Mouse (Mus musculus): ENCODE measurements at regions not wholly inside any gene's neighbourhood (a gene's known extent, or its start where the extent isn't known, plus 50 kb on each side); places are given as distances from the start of the nearest gene placed in this dataset.
"Not testable (repeated sequence)": the region's sequence is repeated elsewhere in the genome, so short reads cannot be mapped to it uniquely, and the experiment has no call there.

DNA sequence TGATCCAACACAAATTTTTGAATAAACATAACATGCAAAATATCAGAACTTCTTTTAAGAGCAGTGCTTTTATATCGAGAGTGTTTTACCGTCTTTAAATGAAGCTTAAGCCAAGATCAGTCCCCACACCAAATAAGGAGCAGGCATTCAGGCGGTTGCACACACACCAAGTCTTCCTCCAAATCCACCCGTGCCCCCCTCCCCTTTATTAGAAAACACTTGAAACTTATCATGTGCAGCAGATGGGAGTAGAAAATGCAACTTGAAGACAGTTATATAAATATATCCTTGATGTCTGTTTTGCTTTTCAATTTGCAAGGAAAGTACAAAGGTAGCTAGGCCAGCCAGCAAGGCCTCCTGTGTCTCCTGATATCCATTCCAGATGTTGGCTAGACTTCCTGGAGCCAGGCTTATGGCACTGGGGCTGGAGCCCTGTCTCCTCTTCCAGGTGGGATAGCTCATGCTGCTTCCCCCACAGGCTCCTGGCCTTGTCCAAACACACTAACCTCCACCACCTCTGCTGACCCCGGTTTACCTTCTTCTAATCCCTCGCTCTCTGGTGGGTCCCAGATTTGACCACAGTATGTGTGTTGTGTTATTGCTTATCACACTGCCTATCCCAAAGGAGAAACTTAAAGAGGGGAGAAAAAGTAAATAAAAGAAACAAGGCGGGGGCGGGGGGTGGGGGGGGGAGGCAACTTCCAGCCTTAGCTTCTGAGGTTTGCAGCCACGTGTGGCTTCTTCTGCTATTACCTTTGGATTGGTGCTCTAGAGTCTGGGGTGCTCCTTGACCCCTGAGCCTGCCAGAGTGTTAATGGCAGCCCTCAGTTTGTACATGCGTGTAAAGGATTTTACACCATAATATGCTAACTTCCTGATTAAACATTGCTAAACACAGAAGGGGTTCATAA, 437.0 kb upstream of the Id2 start:
- no peak for ATAC-seq (replicated peaks; ENCODE audit: low FRiP score, poor library complexity, severe bottlenecking)

DNA sequence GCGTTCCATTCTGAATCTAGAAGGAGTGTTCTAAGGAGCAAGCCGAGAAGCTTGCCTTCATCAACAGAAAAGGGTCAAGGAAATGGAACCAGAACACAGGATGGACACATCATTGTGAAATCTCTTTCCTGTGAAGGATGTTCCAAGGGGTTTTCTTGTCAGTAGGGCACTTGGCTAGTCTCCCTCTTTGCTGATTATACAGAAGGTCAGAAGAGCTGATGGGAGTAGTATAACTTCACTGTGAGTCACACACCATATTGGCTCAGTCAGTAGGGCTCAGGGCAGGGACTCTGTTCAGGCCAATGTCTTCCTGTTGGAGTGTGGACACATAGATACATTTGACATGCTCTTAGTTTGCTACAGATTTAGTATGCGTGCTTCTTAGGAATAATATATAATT, 433.5 kb upstream of the Id2 start:
- ATAC-seq (replicated peaks; ENCODE audit: low FRiP score, poor library complexity, severe bottlenecking): no peak

DNA sequence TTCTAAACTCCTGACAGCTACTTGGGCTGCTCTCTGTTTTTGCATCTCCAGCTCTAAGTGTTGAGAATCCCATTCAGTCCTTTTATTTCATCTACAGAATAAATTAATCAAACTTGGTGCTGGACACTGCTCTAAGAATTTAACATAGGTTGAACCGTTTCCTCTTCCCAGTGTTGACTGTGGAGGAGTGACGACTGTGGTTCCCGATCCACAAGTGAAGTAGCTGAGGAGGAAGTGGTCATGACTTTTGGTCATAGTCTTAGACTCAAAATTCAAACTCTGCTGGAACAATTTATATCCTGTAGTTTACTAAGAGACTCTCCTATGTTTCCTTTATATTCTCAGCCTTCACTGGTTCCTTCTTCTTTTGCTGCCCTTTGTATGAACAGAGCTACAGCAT, 432.6 kb upstream of the Id2 start:
- no peak for ATAC-seq (replicated peaks; ENCODE audit: low FRiP score, poor library complexity, severe bottlenecking)

DNA sequence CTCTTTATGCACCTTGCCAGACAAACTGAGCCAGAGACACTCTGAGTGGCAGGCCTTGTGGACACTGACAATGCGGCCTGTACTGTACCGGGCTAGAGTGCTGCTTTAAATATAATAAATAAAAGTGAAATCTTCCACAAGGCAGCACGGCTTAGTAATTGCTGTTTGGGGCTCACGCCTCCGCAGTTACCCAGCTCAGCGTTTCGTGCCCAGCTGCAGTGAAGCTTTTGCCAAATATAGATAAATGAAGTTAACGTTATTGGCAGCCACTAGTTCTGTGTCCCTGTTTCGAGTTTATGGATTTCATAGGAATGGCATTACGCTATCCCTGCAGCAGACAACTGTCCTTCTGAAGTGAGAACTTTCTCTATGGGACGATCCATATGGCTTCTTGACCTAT, 429.7 kb upstream of the Id2 start:
- no peak for ATAC-seq (replicated peaks; ENCODE audit: low FRiP score, poor library complexity, severe bottlenecking)

DNA sequence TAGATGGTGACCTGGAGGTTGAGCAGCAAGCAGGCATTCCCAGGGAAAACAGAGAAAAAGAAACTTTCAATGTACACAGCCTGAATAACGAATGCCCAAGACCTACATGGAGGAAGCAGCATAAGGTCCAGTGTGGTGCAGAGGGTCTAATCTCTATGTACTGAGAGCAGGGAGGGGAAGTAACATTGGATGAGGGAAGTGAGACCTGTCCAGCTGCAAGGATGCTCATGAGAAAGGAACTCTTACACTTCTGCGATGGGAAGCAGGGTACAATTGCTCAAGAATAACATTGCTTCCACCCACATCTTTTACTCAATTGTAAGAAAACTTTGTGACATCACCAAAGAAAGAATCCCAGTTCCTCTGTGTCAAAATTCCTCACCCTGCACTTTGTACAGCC, 419.8 kb upstream of the Id2 start:
- ATAC-seq (replicated peaks; ENCODE audit: low FRiP score, poor library complexity, severe bottlenecking): no peak

DNA sequence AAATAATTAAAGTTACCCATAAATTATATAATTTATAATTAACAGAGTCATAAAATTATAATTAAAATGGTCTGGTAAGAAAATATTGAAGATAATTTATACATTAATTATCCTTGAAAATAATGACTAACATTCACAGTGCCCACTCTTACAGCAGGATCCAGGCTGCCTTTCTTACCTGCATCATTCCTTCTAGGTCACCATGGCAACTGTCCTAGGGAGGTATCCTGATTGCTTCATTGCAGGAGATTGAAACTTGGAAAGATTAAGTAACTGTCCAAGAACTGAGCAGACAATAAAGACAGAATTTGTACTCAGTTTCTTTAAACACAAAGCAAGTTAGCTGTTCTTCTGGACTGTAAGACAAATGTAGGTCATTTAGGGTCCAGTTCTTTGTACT, 416.7 kb upstream of the Id2 start:
- ATAC-seq (replicated peaks; ENCODE audit: low FRiP score, poor library complexity, severe bottlenecking): no peak

DNA sequence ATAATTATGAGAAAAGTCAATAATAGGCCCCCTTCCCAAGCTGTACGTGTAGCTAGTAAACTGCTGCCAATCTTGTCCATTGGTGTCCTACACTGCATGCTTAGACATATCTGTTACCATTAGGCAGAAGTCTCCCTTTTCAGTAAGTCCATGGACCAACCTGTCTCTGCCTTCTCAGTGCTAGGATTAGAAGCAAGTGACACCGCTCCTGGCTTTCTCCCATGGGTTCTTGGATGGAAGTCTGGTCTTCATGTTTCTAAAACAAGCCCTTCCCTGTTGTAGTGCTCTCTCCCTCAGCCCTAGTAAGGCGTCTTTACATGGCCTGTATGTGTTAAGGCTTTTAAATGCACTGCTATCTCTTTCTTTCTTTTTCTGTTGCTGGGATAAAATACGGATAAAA, 412.7 kb upstream of the Id2 start:
- no peak for ATAC-seq (replicated peaks; ENCODE audit: low FRiP score, poor library complexity, severe bottlenecking)

DNA sequence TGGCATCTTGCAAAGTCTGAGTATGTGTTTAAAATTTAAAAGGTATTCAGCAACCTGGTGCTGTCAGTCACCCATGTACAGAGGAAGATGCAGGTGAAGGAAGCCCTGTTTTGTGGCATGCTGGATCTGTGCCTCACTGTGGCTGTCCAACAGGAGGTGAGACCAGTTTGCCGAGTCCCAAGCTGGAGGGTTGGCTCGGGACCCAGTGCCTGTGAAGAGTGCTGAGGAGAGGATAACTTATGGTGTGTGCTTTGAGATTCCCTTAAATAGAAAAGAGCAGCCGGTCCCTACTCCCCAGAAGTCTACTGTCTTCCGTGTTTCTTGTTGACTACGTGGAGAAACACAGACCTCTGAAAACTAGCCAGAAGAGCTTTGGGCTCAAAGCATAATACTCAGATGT, 396.3 kb upstream of the Id2 start:
- no peak for ATAC-seq (replicated peaks; ENCODE audit: low FRiP score, poor library complexity, severe bottlenecking)

DNA sequence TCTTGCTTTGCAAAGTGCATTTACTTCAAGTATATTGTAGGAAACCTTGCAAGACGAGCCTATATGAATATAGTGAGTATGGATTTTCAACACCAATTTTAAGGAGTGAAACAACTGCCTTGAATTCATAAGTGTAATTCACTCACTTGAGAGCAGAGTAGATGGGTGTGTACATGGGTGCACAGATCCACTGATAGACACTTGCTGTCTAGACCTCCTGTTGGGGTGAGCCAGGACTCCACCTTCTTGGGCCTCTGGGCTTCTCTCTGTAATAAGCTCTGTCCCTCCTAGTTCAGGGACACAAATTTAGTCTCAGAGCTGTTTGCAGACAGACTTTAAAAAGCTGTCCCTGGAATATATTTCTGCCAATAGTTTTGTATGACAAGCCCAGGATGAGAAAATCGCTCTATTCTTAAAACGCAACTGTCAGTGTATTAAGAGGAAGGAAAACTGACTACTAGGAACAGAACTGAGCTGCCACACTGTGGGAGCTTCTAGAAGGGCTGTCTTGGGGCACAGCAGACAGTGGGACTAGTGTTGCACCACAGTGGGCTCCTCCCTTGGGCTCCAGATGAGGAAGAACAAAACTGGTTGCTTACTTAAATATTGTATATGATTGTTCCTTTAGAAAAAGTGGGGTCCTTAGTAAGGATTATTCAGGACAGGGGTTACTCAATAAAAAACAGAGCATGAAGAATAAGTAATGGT, 395.7 kb upstream of the Id2 start:
- ATAC-seq (replicated peaks; ENCODE audit: low FRiP score, poor library complexity, severe bottlenecking): no peak

DNA sequence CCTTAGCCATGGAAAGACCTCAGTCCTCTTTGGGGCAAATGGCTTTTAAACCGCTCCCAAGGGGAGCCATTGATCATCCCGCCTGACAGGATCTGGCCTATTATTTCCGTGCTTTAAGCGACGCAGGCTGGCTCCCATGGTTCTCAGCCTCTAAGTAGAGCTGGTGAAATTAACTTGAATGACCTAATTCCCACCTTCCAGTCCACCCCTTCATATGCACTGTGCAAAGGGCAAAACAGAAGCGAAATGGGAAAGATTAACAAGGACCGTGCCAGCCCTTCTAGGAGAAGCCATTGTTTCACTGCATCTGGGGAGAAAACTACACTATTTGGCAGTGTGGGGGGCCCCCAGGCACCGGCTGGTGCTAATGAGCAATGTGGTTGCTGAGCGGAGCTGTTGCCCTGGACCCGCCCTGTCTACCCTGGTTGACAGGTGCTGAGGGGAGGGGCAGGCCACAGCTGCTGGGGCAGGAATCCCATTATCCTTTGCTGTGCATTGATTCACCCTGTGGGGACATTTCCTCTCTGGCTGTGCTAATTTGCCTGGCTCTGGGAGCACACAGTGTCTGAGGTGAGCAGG, 378.3 kb upstream of the Id2 start:
- ATAC-seq (replicated peaks; ENCODE audit: low FRiP score, poor library complexity, severe bottlenecking): no peak

DNA sequence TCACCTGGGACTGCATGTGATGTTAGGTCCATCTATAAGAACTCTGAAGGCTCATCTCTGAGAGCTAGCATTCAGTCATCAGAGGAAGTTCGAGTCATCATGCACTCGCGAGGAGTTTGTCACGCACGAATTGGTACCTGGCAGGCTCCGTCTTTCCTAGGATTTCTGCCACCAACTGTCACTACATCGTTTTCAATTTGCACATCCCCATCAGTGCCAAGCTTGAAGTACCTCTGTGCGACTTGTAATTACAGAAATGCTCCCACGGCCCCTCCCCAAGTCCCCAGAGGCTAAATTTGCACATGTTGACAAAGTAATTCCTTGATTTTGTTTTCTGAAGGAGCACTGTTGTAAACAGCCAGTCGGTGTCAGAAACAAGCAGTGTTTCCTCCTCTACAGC, 372.2 kb upstream of the Id2 start:
- no peak for ATAC-seq (replicated peaks; ENCODE audit: low FRiP score, poor library complexity, severe bottlenecking)

DNA sequence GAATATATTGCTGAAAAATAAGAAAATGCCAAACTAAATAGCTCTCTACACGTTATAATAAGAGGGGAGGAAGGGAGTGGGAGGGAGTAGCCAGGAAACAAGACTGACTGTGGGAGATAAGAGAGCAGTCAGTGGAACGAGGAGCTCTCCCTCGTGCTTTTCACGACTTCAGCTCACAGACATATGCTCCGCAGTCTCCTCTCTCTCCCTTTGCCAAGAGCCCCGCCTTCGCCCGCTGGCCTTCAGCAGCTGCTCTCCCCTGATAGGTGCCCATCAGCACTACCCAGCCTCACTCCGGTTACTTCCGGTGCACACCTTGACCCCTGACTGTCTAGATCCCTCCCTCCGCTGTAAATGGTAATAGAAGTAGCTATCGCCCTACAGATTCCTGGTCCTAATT, 370.8 kb upstream of the Id2 start:
- peak; percentile 99 for ATAC-seq (replicated peaks; ENCODE audit: low FRiP score, poor library complexity, severe bottlenecking)

DNA sequence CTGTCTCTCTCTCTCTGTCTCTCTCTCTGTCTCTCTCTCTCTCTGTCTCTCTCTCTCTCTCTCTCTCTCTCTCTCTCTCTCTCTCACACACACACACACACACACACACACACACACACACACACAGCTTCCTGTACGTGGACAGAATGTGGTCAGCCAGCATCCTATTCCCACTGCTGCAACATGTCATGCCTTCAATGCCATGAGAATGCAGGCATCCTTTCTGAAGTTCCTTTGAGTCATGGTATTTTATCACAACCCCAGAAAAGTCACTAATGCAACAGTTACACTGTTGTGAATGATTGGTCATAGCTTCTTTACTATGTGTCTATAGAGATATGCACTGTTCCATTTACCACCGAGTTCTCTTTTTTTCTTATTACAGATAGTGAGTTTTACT, 365.8 kb upstream of the Id2 start:
- not testable (repeated sequence) for ATAC-seq (replicated peaks; ENCODE audit: low FRiP score, poor library complexity, severe bottlenecking)

DNA sequence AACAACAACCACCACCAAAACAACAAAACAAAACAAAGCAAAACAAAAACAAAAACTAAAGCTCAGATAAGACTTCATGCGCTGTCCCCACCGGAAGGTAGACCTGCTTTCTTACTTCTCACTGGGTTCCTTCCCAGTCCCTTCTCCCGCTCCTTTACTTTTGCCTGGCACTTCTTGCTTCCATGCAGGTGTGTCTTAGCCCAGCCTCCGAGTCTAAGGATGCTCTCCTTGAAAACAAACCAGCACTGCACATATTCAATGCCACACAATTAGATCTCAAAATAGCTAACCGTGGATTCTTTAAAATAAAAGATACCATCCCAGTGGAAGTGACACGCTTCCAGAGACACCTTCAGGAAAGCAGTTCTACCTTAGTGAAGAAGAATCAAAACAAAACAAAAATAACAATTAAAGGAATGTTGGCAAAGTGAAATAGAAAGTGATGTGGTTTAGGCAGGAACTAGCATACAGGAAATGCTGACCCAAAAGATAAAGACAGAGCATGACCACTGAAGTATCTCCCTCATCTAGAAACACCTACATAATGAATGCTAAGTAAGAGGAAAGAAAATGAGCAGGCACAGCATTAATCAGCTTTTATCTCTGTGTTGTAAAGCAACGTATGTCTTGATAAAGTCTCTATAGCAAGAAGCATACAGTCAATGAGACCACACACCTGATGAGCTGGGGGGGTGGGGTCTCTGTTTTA, 358.5 kb upstream of the Id2 start:
- no peak for ATAC-seq (replicated peaks; ENCODE audit: low FRiP score, poor library complexity, severe bottlenecking)

DNA sequence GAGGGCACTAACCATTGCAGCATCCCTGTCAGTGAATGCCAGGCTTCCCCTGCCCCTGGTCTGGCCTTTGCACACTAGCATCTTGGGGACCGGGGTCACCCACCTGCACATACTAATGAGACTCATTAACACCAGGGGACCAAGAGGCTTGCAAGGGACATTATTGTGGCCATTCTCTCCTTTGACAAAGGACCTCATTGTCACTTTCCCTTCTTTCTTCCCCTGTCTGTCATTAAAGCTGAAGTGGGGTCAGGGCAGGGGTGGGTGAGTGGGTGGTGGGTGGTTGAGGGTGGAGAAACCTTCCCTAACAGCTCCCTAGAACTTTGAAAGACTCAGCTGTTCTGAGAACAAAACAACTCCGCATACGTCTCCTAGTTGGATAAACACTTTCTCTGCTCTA, 356.4 kb upstream of the Id2 start:
- ATAC-seq (replicated peaks; ENCODE audit: low FRiP score, poor library complexity, severe bottlenecking): no peak

DNA sequence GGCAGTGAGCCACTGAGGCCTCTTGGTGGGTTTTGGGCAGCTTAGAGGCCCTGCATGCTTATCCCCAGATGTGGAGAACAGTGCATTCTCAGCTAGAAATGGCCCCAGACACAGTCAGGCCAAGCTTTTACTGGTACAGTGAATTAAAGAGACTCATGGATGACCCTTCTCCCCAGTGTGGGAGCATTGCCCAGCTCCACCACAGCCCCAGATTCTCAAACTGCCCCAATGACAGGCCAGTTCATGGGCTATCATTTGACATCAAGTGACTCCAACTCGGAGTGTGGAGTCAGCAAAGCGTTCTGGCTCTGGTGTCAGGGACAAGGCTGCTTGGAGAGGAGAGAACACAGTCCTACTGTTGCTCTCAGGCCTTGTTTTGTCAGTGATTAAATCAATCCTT, 354.2 kb upstream of the Id2 start:
- ATAC-seq (replicated peaks; ENCODE audit: low FRiP score, poor library complexity, severe bottlenecking): no peak

DNA sequence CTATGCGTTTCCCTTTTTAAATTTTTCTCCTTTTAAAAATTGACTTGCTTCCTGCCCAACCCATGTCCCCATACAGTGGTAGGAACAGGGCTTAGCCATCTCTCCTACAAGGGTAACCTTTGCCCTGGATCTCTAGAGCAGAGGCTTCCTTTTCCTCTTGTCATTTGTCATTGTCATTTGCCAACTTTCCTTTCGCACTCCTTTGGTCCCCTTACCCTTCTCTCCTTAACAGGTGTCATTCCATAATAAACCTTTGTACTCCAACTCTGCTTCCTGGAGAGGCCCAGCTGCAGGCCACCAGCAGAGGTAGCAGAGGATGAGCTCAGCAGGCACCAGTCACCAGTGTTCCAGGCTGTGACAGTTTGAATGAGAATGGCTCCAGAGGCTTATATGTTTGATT, 347.4 kb upstream of the Id2 start:
- ATAC-seq (replicated peaks; ENCODE audit: low FRiP score, poor library complexity, severe bottlenecking): no peak

DNA sequence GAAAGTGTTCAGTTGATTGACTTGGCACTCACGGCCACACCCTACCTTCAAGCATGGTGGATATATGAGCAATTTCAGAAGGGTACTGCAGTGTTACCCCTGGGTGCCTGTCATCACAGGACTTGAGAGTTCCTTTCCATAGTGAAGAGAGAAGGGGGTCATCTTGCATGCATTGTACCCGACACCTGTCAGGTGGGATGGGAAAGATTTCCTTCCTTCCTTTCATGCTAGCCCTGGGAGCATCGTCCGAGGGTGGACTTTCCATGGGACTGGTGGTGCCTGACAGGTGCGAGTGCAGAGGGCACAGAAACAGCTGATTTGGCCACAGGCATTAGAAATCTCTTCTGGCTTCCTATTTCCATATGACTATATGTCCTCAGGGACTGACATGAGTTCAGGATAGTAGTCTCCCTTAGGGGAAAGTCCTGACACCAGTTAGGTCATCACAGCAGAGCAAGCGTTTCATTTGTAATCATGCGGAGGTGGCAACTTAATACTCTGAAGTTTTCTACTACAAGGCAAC, 342.1 kb upstream of the Id2 start:
- ATAC-seq (replicated peaks; ENCODE audit: low FRiP score, poor library complexity, severe bottlenecking): no peak

DNA sequence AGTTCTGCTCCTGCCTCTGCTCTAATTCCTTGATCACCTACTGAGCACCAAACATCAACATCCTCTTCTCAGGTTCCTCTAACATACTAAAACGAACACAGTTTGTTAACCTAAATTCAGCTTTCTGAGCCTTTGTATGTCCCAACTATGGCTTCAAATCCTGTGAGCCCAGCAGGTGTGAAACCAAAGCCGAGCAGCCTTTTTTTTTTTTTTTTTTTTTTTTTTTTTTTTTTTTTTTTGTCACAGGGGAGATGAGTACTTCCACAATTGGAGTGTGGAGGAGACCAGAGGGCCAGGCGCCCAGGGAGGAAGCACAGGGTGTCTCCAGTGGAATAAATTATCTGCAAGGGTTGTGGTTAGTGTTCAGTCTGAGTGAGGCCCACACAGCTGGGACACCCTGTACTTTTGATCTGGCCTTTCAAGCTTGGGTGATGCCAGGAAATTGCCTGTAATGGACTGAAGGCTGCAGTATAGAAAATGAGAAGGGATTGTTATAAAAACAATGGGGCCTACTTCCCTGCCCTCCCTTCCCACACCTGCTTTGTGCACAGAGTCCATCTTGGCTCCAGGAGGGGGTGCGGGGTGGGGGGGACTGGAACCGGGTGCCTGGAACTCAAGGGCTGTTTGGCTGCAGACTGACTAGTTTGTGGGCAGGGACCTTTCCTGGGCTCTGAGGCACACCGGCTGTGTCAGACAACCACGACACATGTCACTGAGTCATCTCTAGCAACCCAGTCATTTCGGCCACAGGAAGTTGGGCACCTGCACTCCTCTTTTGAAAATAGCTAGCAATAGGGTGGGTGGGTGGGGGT, 341.5 kb upstream of the Id2 start:
- ATAC-seq (replicated peaks; ENCODE audit: low FRiP score, poor library complexity, severe bottlenecking): no peak

DNA sequence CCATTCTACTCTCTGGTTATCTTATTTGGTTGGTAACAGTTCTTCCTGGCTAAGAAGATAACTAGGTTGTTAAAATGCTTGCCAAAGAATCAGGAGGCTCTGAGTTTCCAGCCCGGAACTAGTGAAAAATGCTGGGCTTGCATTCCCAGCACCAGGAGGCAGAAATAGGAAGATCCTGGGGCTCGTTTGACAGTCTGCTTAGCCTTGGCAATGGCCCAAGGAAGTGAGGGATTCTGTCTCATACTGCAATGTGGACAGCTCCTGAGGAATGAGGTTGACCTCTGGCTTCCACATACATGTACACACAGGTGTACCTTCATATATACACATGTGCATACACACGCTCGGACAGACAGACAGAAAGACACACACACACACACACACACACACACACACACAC, 340.6 kb upstream of the Id2 start:
- ATAC-seq (replicated peaks; ENCODE audit: low FRiP score, poor library complexity, severe bottlenecking): no peak

All from erythroid progenitor cell, adult 5-6 weeks (primary cell).